Mouse (Mus musculus): ENCODE data around the gene Plin4. TPM values are rescaled to one million over a fixed set of nuclear protein-coding genes. Genes with fewer than 3 reads are reported as not detected.

The Plin4 gene
- 0.08 and 0.21 TPM in 2 replicates for polyA plus RNA-seq (2015; fragmentation: Nextera tagmentation; extraction: Ambion mirVana)

- no peaks in the 10 kb centered on the region for H3K36me3 ChIP-seq
- H3K4me3 ChIP-seq = no peak within 1 kb of the TSS
- H3K4me1 ChIP-seq (replicated peaks) = no peaks in the 10 kb centered on the region
- no peak within 1 kb of the TSS for H3K9ac ChIP-seq
- H3K27me3 ChIP-seq = no peaks in the 10 kb centered on the region
- 0 out of 2 replicates have a peak, but pooled peaks have one; percentile 12 for ATAC-seq (ENCODE audit: low FRiP score, low read depth)
- WGBS = 66% methylated on average over 10 of the region's 10 CpGs
- H3K4me2 ChIP-seq = no peak within 1 kb of the TSS
- H3K9me3 ChIP-seq = no peaks in the 10 kb centered on the region
- no peak within 1 kb of the TSS for H3K27ac ChIP-seq (replicated peaks)
Observed at GRCm38 (mm10) chr17:56109219-56110051, at the start of gene Plin4. Plin4 (minus strand) TSS chr17:56109803.

DNA sequence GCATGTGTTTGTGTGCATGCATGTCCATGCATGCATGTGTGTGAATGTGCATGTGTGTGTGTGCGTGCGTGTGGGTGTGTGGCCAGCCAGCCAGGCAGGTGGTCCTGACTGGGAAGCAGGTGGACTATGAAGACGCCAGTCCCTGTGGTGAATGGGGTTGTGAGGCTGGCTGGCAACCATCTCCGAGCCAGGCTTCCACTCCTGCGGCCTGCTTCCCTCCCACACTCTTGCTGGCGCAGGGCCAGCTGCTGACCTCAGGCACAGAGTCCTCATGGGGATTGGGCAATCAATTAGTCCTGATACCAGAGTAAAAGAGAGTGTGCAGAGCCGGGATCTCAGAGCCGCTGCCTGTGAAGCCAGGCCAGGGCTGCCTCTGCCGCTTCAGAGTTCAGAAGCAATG, 44.0 kb upstream of the Plin4 start:
- Histone ChIP-seq H3K9me3 (no peaks in the 10 kb centered on the region), H3K27me3 (peaks cover 11% of the 10 kb centered on the region; the same call in 1 of the 2 replicates), H3K4me3 (no peak overlapping the region), H3K4me1 (replicated peaks) (peaks cover 12% of the 10 kb centered on the region), H3K9ac (no peak overlapping the region), H3K36me3 (no peaks in the 10 kb centered on the region), H3K27ac (replicated peaks) (no peak overlapping the region), H3K4me2 (no peak overlapping the region)
- ATAC-seq (ENCODE audit: low FRiP score, low read depth) = peak; percentile 61; the same call in 1 of the 2 replicates
- 18% methylated on average over 9 of the region's 9 CpGs for WGBS

GRCm38 (mm10) chr17:56149897-56150296, 40.3 kb upstream of the Plin4 start:
- no peak overlapping the region for H3K4me3 ChIP-seq
- no peak overlapping the region for H3K4me2 ChIP-seq
- no peak overlapping the region for H3K9ac ChIP-seq
- H3K9me3 ChIP-seq = no peaks in the 10 kb centered on the region
- peaks cover 17% of the 10 kb centered on the region for H3K4me1 ChIP-seq (replicated peaks)
- no peak overlapping the region for H3K27ac ChIP-seq (replicated peaks)
- no peaks in the 10 kb centered on the region for H3K36me3 ChIP-seq
- ATAC-seq (ENCODE audit: low FRiP score, low read depth) = no peak
- 34% methylated on average over 2 of the region's 2 CpGs for WGBS
- H3K27me3 ChIP-seq = peaks cover 14% of the 10 kb centered on the region

- Histone ChIP-seq H3K27me3 (peaks cover 14% of the 10 kb centered on the region), H3K4me3 (peak overlapping the region; percentile 41)
- 1% methylated on average over 30 of the region's 30 CpGs for WGBS
Observed at GRCm38 (mm10) chr17:56148790-56149618, 39.4 kb upstream of the Plin4 start.

DNA sequence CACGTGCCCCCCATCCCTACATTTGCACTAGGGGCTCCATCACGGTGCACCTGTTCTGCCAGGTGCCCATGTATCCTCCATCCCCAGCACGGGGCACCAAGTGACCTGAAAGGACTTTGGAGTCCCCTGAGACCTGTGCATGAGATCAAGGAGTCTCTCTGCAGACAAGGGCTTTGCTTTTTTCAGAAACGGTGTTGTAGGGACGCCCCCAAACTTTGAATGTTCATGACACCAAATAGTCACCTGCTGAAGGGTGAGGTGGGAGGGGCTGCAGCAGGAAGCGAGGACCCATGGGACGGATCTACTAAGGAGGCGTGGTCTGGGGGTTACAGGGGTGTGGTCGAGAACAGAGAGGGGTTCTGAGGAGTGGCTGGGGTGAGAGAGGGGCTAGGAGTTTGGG, 38.7 kb upstream of the Plin4 start:
- Histone ChIP-seq H3K27me3 (peaks cover 14% of the 10 kb centered on the region), H3K9ac (peak overlapping the region; percentile 66), H3K4me1 (replicated peaks) (peaks cover 15% of the 10 kb centered on the region), H3K27ac (replicated peaks) (no peak overlapping the region), H3K36me3 (no peaks in the 10 kb centered on the region), H3K4me3 (peak overlapping the region; percentile 41), H3K4me2 (peak overlapping the region; percentile 79), H3K9me3 (no peaks in the 10 kb centered on the region)
- ATAC-seq (ENCODE audit: low FRiP score, low read depth) = peak; percentile 4; the same call in 1 of the 2 replicates
- 22% methylated on average over 9 of the region's 9 CpGs for WGBS

More at GRCm38 (mm10) chr17:56148790-56149618, 39.4 kb upstream of the Plin4 start:
- Histone ChIP-seq H3K36me3 (no peaks in the 10 kb centered on the region), H3K9me3 (no peaks in the 10 kb centered on the region), H3K4me2 (peak overlapping the region; percentile 79), H3K4me1 (replicated peaks) (peaks cover 17% of the 10 kb centered on the region), H3K9ac (peak overlapping the region; percentile 66), H3K27ac (replicated peaks) (no peak overlapping the region)
- peak; percentile 67 for ATAC-seq (ENCODE audit: low FRiP score, low read depth)

GRCm38 (mm10) chr17:56147420-56147819, 37.8 kb upstream of the Plin4 start:
- WGBS = 69% methylated on average over 12 of the region's 12 CpGs
- no peak for ATAC-seq (ENCODE audit: low FRiP score, low read depth)
- Histone ChIP-seq H3K36me3 (no peaks in the 10 kb centered on the region), H3K4me1 (replicated peaks) (peaks cover 18% of the 10 kb centered on the region), H3K27ac (replicated peaks) (no peak overlapping the region), H3K27me3 (peaks cover 14% of the 10 kb centered on the region), H3K9ac (no peak overlapping the region), H3K4me3 (no peak overlapping the region), H3K9me3 (no peaks in the 10 kb centered on the region), H3K4me2 (no peak overlapping the region)

GRCm38 (mm10) chr17:56146131-56146530, 36.5 kb upstream of the Plin4 start:
- ATAC-seq (ENCODE audit: low FRiP score, low read depth) = no peak
- H3K27me3 ChIP-seq = peaks cover 14% of the 10 kb centered on the region
- no peak overlapping the region for H3K4me3 ChIP-seq
- no peaks in the 10 kb centered on the region for H3K9me3 ChIP-seq
- no peaks in the 10 kb centered on the region for H3K36me3 ChIP-seq
- H3K4me1 ChIP-seq (replicated peaks) = peaks cover 31% of the 10 kb centered on the region
- H3K9ac ChIP-seq = no peak overlapping the region
- H3K4me2 ChIP-seq = no peak overlapping the region
- WGBS = 17% methylated on average over 9 of the region's 9 CpGs
- no peak overlapping the region for H3K27ac ChIP-seq (replicated peaks)

GRCm38 (mm10) chr17:56144546-56144945, 34.9 kb upstream of the Plin4 start:
- H3K27me3 ChIP-seq = peaks cover 10% of the 10 kb centered on the region
- WGBS = 80% methylated on average over 9 of the region's 9 CpGs

DNA sequence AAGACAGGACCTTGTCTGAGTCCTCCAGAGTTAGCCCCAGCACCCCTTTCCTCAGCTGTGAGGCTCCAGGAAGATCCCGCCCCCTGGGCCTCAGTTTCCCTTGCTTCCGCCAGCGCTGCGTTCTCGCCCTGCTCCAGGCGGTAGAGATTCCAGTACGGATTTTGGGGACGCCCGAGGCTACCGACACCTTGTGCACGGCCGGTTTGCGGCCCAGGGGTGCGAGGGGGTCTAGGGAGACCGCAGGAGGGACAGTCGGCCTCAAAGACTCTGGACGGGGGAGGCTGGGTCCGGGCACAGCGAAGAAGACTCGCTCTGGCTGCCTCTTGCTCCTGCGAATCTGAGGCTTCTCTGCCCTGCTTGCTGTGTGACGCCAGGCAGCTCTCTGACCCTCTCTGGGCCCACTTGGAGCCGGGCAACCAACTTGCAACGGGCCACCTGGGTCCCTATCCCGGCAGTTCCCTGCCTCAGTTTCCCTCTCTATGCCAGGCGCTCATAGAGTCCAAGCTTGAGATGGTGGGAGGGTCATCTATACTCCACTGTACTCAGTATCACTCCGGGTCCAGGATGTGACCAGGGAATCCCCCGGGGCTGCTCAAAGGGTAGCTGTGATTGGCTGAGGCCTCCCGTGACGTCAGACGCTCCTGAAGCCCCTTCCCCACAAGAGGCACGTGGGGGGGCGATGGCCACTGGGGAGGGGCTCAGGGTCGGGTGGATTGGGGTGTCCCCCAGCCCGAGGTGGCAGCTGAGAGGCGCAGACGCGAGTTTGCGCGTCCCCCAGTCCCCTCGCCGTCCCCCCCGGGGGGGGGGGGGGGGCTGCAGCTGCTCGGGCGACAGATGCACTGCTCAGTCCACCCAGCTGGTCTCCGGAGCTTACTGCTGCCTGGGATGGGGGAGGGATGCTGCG, 32.4 kb upstream of the Plin4 start:
- no peak overlapping the region for H3K27ac ChIP-seq (replicated peaks)
- peak overlapping the region; percentile 50 for H3K4me3 ChIP-seq
- H3K36me3 ChIP-seq = no peaks in the 10 kb centered on the region
- WGBS = under 1% methylated on average over 45 of the region's 47 CpGs
- H3K9ac ChIP-seq = peak overlapping the region; percentile 45
- peak overlapping the region; percentile 82 for H3K4me2 ChIP-seq
- peak; percentile 57 for ATAC-seq (ENCODE audit: low FRiP score, low read depth)
- no peaks in the 10 kb centered on the region for H3K27me3 ChIP-seq
- no peaks in the 10 kb centered on the region for H3K9me3 ChIP-seq
- peaks cover 45% of the 10 kb centered on the region for H3K4me1 ChIP-seq (replicated peaks)

More at GRCm38 (mm10) chr17:56144546-56144945, 34.9 kb upstream of the Plin4 start:
- no peak for ATAC-seq (ENCODE audit: low FRiP score, low read depth)
- no peak overlapping the region for H3K9ac ChIP-seq
- no peak overlapping the region for H3K4me2 ChIP-seq
- no peaks in the 10 kb centered on the region for H3K36me3 ChIP-seq
- no peak overlapping the region for H3K4me3 ChIP-seq
- H3K27ac ChIP-seq (replicated peaks) = no peak overlapping the region
- H3K4me1 ChIP-seq (replicated peaks) = peaks cover 35% of the 10 kb centered on the region
- H3K9me3 ChIP-seq = no peaks in the 10 kb centered on the region

- peaks cover 48% of the 10 kb centered on the region for H3K4me1 ChIP-seq (replicated peaks)
- WGBS = under 1% methylated on average over 68 of the region's 79 CpGs
Observed at GRCm38 (mm10) chr17:56139858-56140595, 30.4 kb upstream of the Plin4 start, which contains the start of gene Sema6b. Sema6b (minus strand) TSS chr17:56140343.

More at GRCm38 (mm10) chr17:56139858-56140595, 30.4 kb upstream of the Plin4 start, which contains the start of gene Sema6b:
- ATAC-seq (ENCODE audit: low FRiP score, low read depth) = peak; percentile 33
- no peaks in the 10 kb centered on the region for H3K27me3 ChIP-seq
- no peaks in the 10 kb centered on the region for H3K36me3 ChIP-seq
- H3K9me3 ChIP-seq = no peaks in the 10 kb centered on the region
- peak within 1 kb of the TSS; percentile 82 for H3K4me2 ChIP-seq
- peak within 1 kb of the TSS; percentile 73 for H3K4me3 ChIP-seq
- peak within 1 kb of the TSS; percentile 80 for H3K9ac ChIP-seq
- peak within 1 kb of the TSS; percentile 82 for H3K27ac ChIP-seq (replicated peaks)
